Mouse (Mus musculus) spleen, postnatal 36 days (tissue): ENCODE results near the gene Kcnk2.
A peak's percentile ranks its signal among the peaks of the same experiment; 100 is the strongest.

Experiments
- DNase-seq, 2 experiments: peaks; one replicate each; pipeline ENCODE4 v3.0.0; 2022; ENCODE audit warnings: low spot score in 2 of 2, mixed read lengths in 1 of 2

Kcnk2 gene

GRCm38 (mm10) chr1:189217751-189218564 lies 184.1 kb downstream of the Kcnk2 start:
- DNase-seq = no peak

DNA sequence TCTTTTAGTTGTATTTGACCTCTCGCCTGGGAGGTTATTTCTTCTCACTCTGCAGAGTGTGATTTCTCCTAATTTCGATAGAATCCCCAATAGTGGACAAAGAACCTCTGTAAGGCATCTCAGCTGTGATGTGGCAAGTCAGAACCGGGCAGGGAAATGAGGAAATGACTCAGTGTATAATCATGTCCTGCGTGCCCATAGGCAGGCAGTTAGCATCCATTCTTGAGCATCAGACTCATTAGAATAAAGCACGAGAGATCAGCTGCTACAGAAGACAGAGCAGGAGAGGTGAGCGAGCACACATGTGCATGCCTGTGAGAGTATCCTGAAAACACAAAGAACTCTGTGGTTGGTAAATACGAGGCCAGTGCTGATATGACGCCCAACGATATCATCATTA lies 186.9 kb downstream of the Kcnk2 start:
- no peak for DNase-seq

DNA sequence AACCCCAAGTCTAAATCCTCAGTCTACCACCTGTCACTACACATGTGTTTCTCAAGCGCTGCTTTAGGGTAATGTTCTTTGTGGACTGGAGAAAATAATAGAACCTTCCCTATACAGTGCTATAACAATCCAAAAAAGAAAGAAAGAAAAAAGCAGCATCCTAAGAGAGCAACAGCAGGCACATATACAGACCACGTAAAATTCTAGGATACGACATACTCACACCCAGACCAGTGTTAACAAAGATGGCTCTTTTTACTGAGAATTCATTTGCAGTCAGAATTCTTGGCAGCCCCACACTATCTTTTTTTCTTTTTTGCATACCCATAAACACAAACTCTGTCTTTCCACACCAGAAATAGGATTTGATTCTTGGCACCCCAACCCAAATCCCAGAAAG lies 187.6 kb downstream of the Kcnk2 start:
- no peak for DNase-seq

DNA sequence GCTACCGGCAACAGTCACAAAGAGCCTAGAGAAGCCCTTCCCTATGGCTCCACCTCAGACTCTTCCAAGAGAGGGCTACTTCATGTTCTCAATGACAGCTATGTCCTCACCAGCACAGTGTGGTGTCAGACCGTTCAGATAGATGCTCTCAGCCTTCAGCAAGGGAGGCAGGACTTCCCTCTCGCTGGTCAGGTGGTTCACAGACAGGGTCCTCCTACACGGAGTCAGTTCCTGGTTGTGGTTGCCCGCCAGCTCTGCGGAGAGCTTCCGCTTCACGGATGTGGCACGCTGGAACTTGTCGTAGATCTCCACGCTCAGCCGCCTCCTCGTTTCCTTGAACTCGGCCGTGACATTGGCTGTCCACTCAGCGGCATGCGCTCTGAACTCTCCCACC lies 192.4 kb downstream of the Kcnk2 start:
- DNase-seq = no peak

- DNase-seq = no peak
Observed at GRCm38 (mm10) chr1:189209029-189209714, 192.9 kb downstream of the Kcnk2 start.

GRCm38 (mm10) chr1:189208605-189209004 lies 193.5 kb downstream of the Kcnk2 start:
- no peak for DNase-seq

DNA sequence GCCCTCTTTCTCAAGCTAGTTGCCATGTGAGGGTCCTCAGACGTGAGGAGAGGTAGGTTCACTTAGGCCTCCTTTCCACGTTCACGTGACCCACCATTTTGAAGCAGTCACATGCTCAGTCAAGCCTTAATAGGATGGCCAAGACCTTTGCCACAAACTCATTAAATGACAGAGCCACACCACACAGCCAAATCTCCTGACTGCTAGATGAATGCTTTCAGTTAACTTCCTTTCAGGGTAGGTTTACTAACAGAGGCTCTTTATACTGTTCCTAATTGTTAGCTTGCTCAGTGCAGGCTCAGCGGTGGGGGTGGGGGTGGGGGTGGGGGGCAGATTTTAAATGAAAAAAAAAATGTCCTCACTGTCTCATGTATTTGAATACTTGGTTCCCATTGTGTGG lies 206.3 kb downstream of the Kcnk2 start:
- no peak for DNase-seq

DNA sequence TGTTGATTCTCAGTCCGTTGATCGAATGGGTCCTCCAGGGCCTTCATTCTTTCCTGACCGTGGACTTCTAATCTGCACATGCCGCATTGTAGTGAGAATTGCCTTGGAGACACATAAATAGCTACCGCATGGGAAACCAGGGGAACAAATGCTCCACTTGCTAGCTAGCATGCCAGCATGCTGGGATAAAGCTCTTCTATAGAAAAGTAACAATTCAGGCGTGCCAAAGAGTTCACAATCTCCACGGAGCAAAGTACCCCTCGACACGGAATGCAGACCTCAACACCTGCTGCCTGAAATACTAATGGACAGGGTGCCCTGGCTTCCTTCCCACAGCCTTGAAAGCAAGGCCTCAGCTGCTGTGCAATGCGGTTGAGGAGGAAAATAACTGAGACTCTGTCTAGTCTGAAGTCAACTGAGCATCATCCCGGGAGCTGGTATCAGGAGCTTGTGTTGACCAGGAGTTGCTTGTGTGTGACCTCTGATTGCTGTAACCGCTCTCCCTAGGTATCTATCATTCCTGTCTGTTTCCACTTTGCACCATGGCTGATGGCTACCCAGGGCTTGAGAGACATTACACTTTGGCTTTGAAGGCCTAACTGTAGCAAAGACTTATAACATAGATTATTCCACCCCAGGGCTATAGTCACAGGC lies 214.2 kb downstream of the Kcnk2 start:
- no peak for DNase-seq

DNA sequence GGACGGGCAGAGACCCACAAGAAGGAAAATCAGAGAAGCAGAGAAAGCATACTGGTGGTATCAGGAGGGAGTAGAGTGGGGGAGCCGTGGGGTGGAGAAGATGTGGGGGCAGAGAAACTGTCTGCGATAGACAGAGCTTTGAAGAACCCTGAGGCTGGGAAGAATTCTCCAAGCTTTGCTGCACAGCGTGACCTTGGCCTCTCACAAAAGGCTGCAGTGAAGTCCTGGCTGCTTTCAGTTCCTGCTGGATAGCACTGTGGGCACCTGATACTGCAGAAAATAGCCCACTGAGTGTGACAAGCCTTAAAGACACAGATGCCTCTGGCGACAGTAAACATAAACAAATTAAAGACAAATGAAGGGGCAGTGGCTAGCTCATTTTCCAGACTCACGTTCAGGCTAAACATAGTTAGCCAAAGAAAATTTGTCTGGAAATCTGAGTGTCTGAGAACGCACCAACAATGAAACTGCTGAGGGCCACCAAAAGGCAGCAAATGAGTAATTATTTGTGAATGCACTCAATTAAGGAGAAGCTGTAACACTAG lies 216.8 kb downstream of the Kcnk2 start:
- DNase-seq = peak in 1 of 2 experiments; percentile 2

DNA sequence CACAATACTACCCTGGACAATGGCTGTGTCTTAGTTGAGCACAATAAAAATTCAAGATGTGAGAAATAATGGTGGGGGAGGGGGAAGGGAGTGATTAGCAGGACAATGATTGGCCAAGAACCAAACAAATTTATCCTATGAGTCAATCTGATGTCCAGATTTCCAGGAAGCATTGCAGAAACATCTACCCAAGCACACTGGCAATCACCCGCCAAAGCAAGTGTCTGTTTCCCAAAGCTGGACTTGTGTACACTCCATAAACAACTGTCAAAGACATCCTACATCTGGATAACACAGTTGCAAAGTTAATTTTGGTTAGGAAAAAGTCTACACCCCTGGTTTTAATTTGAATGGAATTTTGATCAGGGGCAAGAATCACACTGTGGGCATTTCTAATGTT lies 224.3 kb downstream of the Kcnk2 start:
- no peak for DNase-seq

- no peak for DNase-seq
Observed at GRCm38 (mm10) chr1:189173479-189173878, 228.6 kb downstream of the Kcnk2 start.

DNA sequence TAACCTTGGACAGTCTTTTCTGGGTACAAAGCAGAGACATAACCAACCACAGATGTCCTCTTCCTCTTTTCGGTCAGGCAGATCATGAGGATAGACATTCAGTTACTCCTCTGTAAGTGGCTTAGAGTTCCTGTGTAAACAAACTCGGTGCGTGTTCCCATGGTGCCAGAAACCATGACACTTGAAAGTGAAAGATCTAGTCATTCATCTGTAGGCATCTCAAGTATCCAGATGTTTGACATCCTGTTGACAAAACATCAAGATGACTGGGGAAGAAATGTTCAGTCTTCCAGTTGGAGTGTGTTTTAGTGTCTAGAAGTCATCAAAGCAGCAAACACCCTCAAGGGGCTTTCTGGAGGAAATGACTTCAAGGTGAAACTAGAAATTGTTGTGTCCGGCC lies 230.9 kb downstream of the Kcnk2 start:
- DNase-seq = peak; percentile 18 to 27

GRCm38 (mm10) chr1:189165756-189166155 lies 236.3 kb downstream of the Kcnk2 start:
- no peak for DNase-seq

GRCm38 (mm10) chr1:189165141-189165540 lies 236.9 kb downstream of the Kcnk2 start:
- DNase-seq = no peak

- no peak for DNase-seq
Observed at GRCm38 (mm10) chr1:189164721-189165120, 237.4 kb downstream of the Kcnk2 start.

GRCm38 (mm10) chr1:189164241-189164640 lies 237.8 kb downstream of the Kcnk2 start:
- DNase-seq = no peak
